Mouse (Mus musculus) hindbrain, embryonic 13.5 days (tissue): Measurements from ENCODE around the gene Gm5726. TPM values are rescaled to one million over a fixed set of nuclear protein-coding genes. Genes with fewer than 3 reads are reported as not detected.
"Not testable (repeated sequence)": the region's sequence is repeated elsewhere in the genome, so short reads cannot be mapped to it uniquely, and the experiment has no call there.

Source experiments
- ATAC-seq: fragments of 200-750 bp; cut with Nextera tagmentation; 2 replicates; pipeline ENCODE4 v1.8.0; 2017; ENCODE audit warnings: moderate TSS enrichment; ENCODE audit not compliant: low FRiP score
- H3K27ac ChIP-seq: fragments of 300-500 bp; sonication (generic); 2 replicates; pipeline ENCODE4 v1.5.1; 2015; ENCODE audit warnings: inconsistent platforms, mild to moderate bottlenecking, moderate library complexity
- H3K27me3 ChIP-seq: fragments of 300-500 bp; sonication (generic); 2 replicates; pipeline ENCODE4 v1.6.1; 2015; ENCODE audit warnings: mild to moderate bottlenecking, inconsistent platforms
- H3K36me3 ChIP-seq: fragments of 300-500 bp; sonication (generic); 2 replicates; pipeline ENCODE4 v1.6.1; 2015; ENCODE audit warnings: mild to moderate bottlenecking, inconsistent platforms
- H3K4me1 ChIP-seq: fragments of 300-500 bp; sonication (generic); replicated peaks from 2 replicates; pipeline ENCODE4 v1.6.1; 2015; ENCODE audit warnings: inconsistent platforms
- H3K4me2 ChIP-seq: fragments of 300-500 bp; sonication (generic); 2 replicates; pipeline ENCODE4 v1.6.1; 2015; ENCODE audit warnings: inconsistent platforms, mild to moderate bottlenecking, moderate library complexity
- H3K4me3 ChIP-seq: fragments of 300-500 bp; sonication (generic); 2 replicates; pipeline ENCODE4 v1.5.1; 2015; ENCODE audit warnings: mild to moderate bottlenecking, inconsistent platforms
- H3K9ac ChIP-seq: fragments of 300-500 bp; sonication (generic); 2 replicates; pipeline ENCODE4 v1.6.1; 2015; ENCODE audit warnings: mild to moderate bottlenecking, inconsistent platforms
- H3K9me3 ChIP-seq: fragments of 300-500 bp; sonication (generic); 2 replicates; pipeline ENCODE4 v1.6.1; 2016; ENCODE audit warnings: inconsistent platforms
- WGBS: fragments of 180-500 bp; shearing (Covaris S2); methylation state at CpG from one replicate; pipeline ENCODE4 v1.1.7; 2015; 5-methylcytosine and 5-hydroxymethylcytosine counted together
- polyA plus RNA-seq: library from polyadenylated mRNA; unstranded; fragments of >200 nt; fragmentation: Nextera tagmentation; extraction: Ambion mirVana; gene quantifications from 2 replicates; pipeline ENCODE4 v1.2.1, GENCODE M21; 2015

Gm5726 gene
- polyA plus RNA-seq, result not detected in 2 replicates

GRCm38 (mm10) chr7:20545657-20546056 is at the start of gene Gm5726:
Gm5726 (minus strand) TSS chr7:20545757.
- H3K9ac ChIP-seq, H3K4me2 ChIP-seq, H3K36me3 ChIP-seq, ATAC-seq, H3K27me3 ChIP-seq, H3K27ac ChIP-seq, H3K9me3 ChIP-seq, H3K4me1 ChIP-seq, H3K4me3 ChIP-seq: not testable (repeated sequence)
- no CpG with 5 or more reads among the region's 1 CpGs for WGBS

DNA sequence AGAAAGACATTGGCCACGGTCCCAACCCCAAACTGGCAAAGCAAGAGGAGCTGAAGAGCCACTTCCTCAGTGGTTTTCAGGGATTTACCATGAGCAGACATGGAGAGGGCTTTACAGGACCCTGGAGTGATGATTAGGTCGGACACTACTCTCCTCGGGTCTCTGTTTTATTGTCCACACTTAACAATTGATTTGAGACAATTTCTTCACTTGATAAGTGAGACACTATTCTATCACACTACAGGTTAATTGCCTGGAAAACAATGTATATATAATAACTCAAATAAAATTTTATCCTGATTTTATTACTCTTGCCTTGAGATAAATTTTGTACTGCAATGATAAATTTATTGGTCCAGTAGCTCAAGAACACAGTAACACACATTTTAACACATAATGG is 30.6 kb upstream of the Gm5726 start, which contains the start of gene Gm4141:
TSS of gene Gm4141 (minus strand) at position 101 of the 400 bp plus-strand sequence.
- H3K4me3 ChIP-seq, H3K27ac ChIP-seq, H3K9ac ChIP-seq, H3K4me1 ChIP-seq, H3K27me3 ChIP-seq, ATAC-seq, H3K4me2 ChIP-seq, H3K9me3 ChIP-seq, H3K36me3 ChIP-seq: not testable (repeated sequence)
- no CpG with 5 or more reads among the region's 3 CpGs for WGBS

- not testable (repeated sequence) for H3K4me1 ChIP-seq, H3K27ac ChIP-seq, H3K9ac ChIP-seq, ATAC-seq, H3K9me3 ChIP-seq, H3K27me3 ChIP-seq, H3K4me2 ChIP-seq, H3K36me3 ChIP-seq, H3K4me3 ChIP-seq
- no CpG with 5 or more reads among the region's 3 CpGs for WGBS
Measured at GRCm38 (mm10) chr7:20533537-20533936, 12.0 kb downstream of the Gm5726 start, which contains the start of gene Vmn1r104. Vmn1r104 (plus strand) TSS chr7:20533837.

GRCm38 (mm10) chr7:20510434-20510833 is 35.1 kb downstream of the Gm5726 start, which contains the start of gene Vmn1r103:
Vmn1r103 (minus strand) TSS chr7:20510534.
- not testable (repeated sequence) for H3K4me2 ChIP-seq, H3K4me3 ChIP-seq, ATAC-seq, H3K9me3 ChIP-seq, H3K4me1 ChIP-seq, H3K9ac ChIP-seq, H3K27ac ChIP-seq, H3K27me3 ChIP-seq, H3K36me3 ChIP-seq
- 40% methylated on average over 1 of the region's 3 CpGs for WGBS

Other genes starting within 250 kb of the Gm5726 start
- gene Gm4133, start 211.7 kb downstream of the Gm5726 start, polyA plus RNA-seq, result not detected in 2 replicates
- not detected in 2 replicates for gene Gm5728, start 170.3 kb downstream of the Gm5726 start, polyA plus RNA-seq
- not detected in 2 replicates for gene Vmn1r100, start 127.8 kb downstream of the Gm5726 start, polyA plus RNA-seq
- not detected in 2 replicates for gene Vmn1r101, start 103.2 kb downstream of the Gm5726 start, polyA plus RNA-seq
- not detected in 2 replicates for gene Gm10670, start 70.8 kb downstream of the Gm5726 start, polyA plus RNA-seq
- not detected in 2 replicates for gene Vmn1r103, start 35.2 kb downstream of the Gm5726 start, polyA plus RNA-seq
- not detected in 2 replicates for gene Vmn1r104, start 11.9 kb downstream of the Gm5726 start, polyA plus RNA-seq
- gene Gm4141, start 30.5 kb upstream of the Gm5726 start, polyA plus RNA-seq, result not detected in 2 replicates
- not detected in 2 replicates for gene Gm4513, start 53.3 kb upstream of the Gm5726 start, polyA plus RNA-seq
- gene Vmn1r107, start 123.2 kb upstream of the Gm5726 start, polyA plus RNA-seq, result not detected in 2 replicates
- gene Vmn1r111, start 157.5 kb upstream of the Gm5726 start, polyA plus RNA-seq, result not detected in 2 replicates
- gene Gm10668, start 184.9 kb upstream of the Gm5726 start, polyA plus RNA-seq, result not detected in 2 replicates
- gene Vmn1r112, start 225.4 kb upstream of the Gm5726 start, polyA plus RNA-seq, result not detected in 2 replicates
- gene Vmn1r113, start 241.5 kb upstream of the Gm5726 start, polyA plus RNA-seq, result not detected in 2 replicates